Mouse (Mus musculus) forebrain, postnatal 0 days (tissue): ENCODE measurements around the gene Tbx21. TPM values are rescaled to one million over a fixed set of nuclear protein-coding genes. Genes with fewer than 3 reads are reported as not detected.

Experiments
- ATAC-seq: fragments of 200-750 bp; cut with Nextera tagmentation; 2 replicates; pipeline ENCODE4 v1.8.0; 2017; ENCODE audit warnings: mild to moderate bottlenecking, moderate library complexity
- DNase-seq: peaks from one replicate; pipeline ENCODE4 v3.0.0-alpha.2; 2015
- H3K27ac ChIP-seq: fragments of 300-500 bp; sonication (generic); 2 replicates; pipeline ENCODE4 v1.5.1; 2014; ENCODE audit warnings: low read depth, mild to moderate bottlenecking, antibody characterized with exemption, low read length, moderate library complexity, mixed read lengths
- H3K27me3 ChIP-seq: fragments of 300-500 bp; sonication (generic); 2 replicates; pipeline ENCODE4 v1.6.1; 2014; ENCODE audit warnings: mild to moderate bottlenecking, low read length, mixed read lengths; ENCODE audit not compliant: insufficient read depth
- H3K36me3 ChIP-seq: fragments of 300-500 bp; sonication (generic); 2 replicates; pipeline ENCODE4 v1.6.1; 2014; ENCODE audit warnings: mild to moderate bottlenecking, moderate library complexity; ENCODE audit not compliant: insufficient read depth
- H3K4me1 ChIP-seq: fragments of 300-500 bp; sonication (generic); 2 replicates; pipeline ENCODE4 v1.6.1; 2014; ENCODE audit warnings: antibody characterized with exemption; ENCODE audit not compliant: insufficient read depth
- H3K4me2 ChIP-seq: fragments of 300-500 bp; sonication (generic); 2 replicates; pipeline ENCODE4 v1.6.1; 2014; ENCODE audit warnings: low read depth, mild to moderate bottlenecking, moderate library complexity
- H3K4me3 ChIP-seq: fragments of 300-500 bp; sonication (generic); 2 replicates; pipeline ENCODE4 v1.5.1; 2014; ENCODE audit warnings: low read depth, low read length, mixed read lengths
- H3K9ac ChIP-seq: fragments of 300-500 bp; sonication (generic); 2 replicates; pipeline ENCODE4 v1.6.1; 2014; ENCODE audit warnings: mild to moderate bottlenecking
- H3K9me3 ChIP-seq: fragments of 300-500 bp; sonication (generic); 2 replicates; pipeline ENCODE4 v1.6.1; 2016; ENCODE audit warnings: low read length
- CTCF ChIP-seq: sonication (generic); IDR thresholded peaks from 2 replicates; pipeline ENCODE4 v1.5.1; 2016; ENCODE audit warnings: antibody characterized with exemption, control low read depth, low read depth
- WGBS: fragments of 180-500 bp; shearing (Covaris S2); extraction: QIAGEN DNeasy Blood & Tissue Kit; methylation state at CpG from one replicate; pipeline ENCODE4 v1.1.7; 2014; 5-methylcytosine and 5-hydroxymethylcytosine counted together
- polyA plus RNA-seq: library from polyadenylated mRNA; unstranded; fragments of >200 nt; fragmentation: Nextera tagmentation; extraction: Ambion mirVana; gene quantifications from 2 replicates; pipeline ENCODE4 v1.2.1, GENCODE M21; 2015
- total RNA-seq: library from RNA; depleted of rRNA; stranded (reverse); fragments of >200 nt; gene quantifications from 2 replicates; pipeline ENCODE4 v1.2.3, GENCODE M21; 2014

Tbx21 gene
- total and polyA plus RNA-seq, 2 experiments from 2014 or later, result 1.7 to 2.2 TPM

- H3K4me2 ChIP-seq, result no peak overlapping the region
- no peaks in the 10 kb centered on the region for H3K4me1 ChIP-seq
- no peak overlapping the region for H3K9ac ChIP-seq
- peaks cover 16% of the 10 kb centered on the region; the same call in 1 of the 2 replicates for H3K36me3 ChIP-seq
- no peak for TF ChIP-seq CTCF
- no peak overlapping the region for H3K4me3 ChIP-seq
- 85% methylated on average over 2 of the region's 2 CpGs for WGBS
- DNase-seq (no peak), ATAC-seq (no peak)
- H3K9me3 ChIP-seq, result no peaks in the 10 kb centered on the region
- no peaks in the 10 kb centered on the region for H3K27me3 ChIP-seq
- no peak overlapping the region for H3K27ac ChIP-seq
Observed at GRCm38 (mm10) chr11:97069770-97070169, 45.4 kb downstream of the Tbx21 start.

- Histone ChIP-seq H3K4me1 (no peaks in the 10 kb centered on the region), H3K4me3 (no peak overlapping the region), H3K9me3 (no peaks in the 10 kb centered on the region), H3K27ac (no peak overlapping the region), H3K27me3 (no peaks in the 10 kb centered on the region), H3K36me3 (peaks cover 16% of the 10 kb centered on the region), H3K4me2 (no peak overlapping the region), H3K9ac (no peak overlapping the region)
- TF ChIP-seq CTCF, result no peak
- DNase-seq, result peak; percentile 18
- 0 out of 2 replicates have a peak, but pooled peaks have one; percentile 35 for ATAC-seq
- 50% methylated on average over 1 of the region's 1 CpGs for WGBS
Observed at GRCm38 (mm10) chr11:97069333-97069732, 45.8 kb downstream of the Tbx21 start.

- Histone ChIP-seq H3K4me1 (no peaks in the 10 kb centered on the region), H3K4me3 (no peak overlapping the region), H3K36me3 (peaks cover 16% of the 10 kb centered on the region), H3K4me2 (no peak overlapping the region), H3K9me3 (no peaks in the 10 kb centered on the region), H3K27ac (no peak overlapping the region), H3K9ac (no peak overlapping the region), H3K27me3 (no peaks in the 10 kb centered on the region)
- no peak for DNase-seq
- TF ChIP-seq CTCF, result no peak
- 56% methylated on average over 22 of the region's 22 CpGs for WGBS
- no peak for ATAC-seq
Observed at GRCm38 (mm10) chr11:97066656-97067360, 48.3 kb downstream of the Tbx21 start.

GRCm38 (mm10) chr11:97065538-97066295 lies 49.4 kb downstream of the Tbx21 start:
- 90% methylated on average over 12 of the region's 12 CpGs for whole genome bisulfite sequencing
- Histone ChIP-seq H3K4me2 (no peak overlapping the region), H3K9me3 (no peaks in the 10 kb centered on the region), H3K27me3 (no peaks in the 10 kb centered on the region), H3K27ac (no peak overlapping the region), H3K4me3 (no peak overlapping the region), H3K9ac (no peak overlapping the region), H3K4me1 (no peaks in the 10 kb centered on the region), H3K36me3 (peaks cover 25% of the 10 kb centered on the region)
- no peak for TF ChIP-seq CTCF
- no peak for ATAC-seq
- no peak for DNase-seq

GRCm38 (mm10) chr11:97063921-97064295 lies 51.2 kb downstream of the Tbx21 start:
- no peak overlapping the region for H3K27ac ChIP-seq
- no peak for DNase-seq
- no peaks in the 10 kb centered on the region for H3K27me3 ChIP-seq
- TF ChIP-seq CTCF, result peak; percentile 34; the same call in 1 of the 2 replicates
- 86% methylated on average over 3 of the region's 3 CpGs for WGBS
- H3K4me2 ChIP-seq, result no peak overlapping the region
- no peaks in the 10 kb centered on the region for H3K9me3 ChIP-seq
- peaks cover 41% of the 10 kb centered on the region for H3K36me3 ChIP-seq
- no peak overlapping the region for H3K4me3 ChIP-seq
- no peak for ATAC-seq
- no peak overlapping the region for H3K9ac ChIP-seq
- H3K4me1 ChIP-seq, result no peaks in the 10 kb centered on the region

- ATAC-seq, result peak; percentile 47
- peak; percentile 5 for DNase-seq
- H3K9ac ChIP-seq, result no peak overlapping the region
Observed at GRCm38 (mm10) chr11:97063274-97063920, 51.7 kb downstream of the Tbx21 start.

More at GRCm38 (mm10) chr11:97063274-97063920, 51.7 kb downstream of the Tbx21 start:
- Histone ChIP-seq H3K36me3 (peaks cover 46% of the 10 kb centered on the region), H3K27me3 (no peaks in the 10 kb centered on the region), H3K9me3 (no peaks in the 10 kb centered on the region), H3K4me1 (no peaks in the 10 kb centered on the region), H3K27ac (0 out of 2 replicates have a peak overlapping the region, but pooled peaks have one; percentile 29), H3K4me2 (no peak overlapping the region), H3K4me3 (no peak overlapping the region)
- WGBS, result 13% methylated on average over 9 of the region's 9 CpGs
- no peak for TF ChIP-seq CTCF
